Mouse (Mus musculus): ENCODE data around the gene Gm20388.

Gene Gm20388

GRCm38 (mm10) chr8:122735542-122736473, 2825.2 kb downstream of the Gm20388 start:
- no peak for DNase-seq (ENCODE audit: low spot score in 2 of 2)

GRCm38 (mm10) chr8:122736623-122737022, 2826.0 kb downstream of the Gm20388 start:
- no peak for DNase-seq (ENCODE audit: low spot score in 2 of 2)

- no peak for DNase-seq (ENCODE audit: low spot score in 2 of 2)
Observed at GRCm38 (mm10) chr8:122737071-122737470, 2826.4 kb downstream of the Gm20388 start.

- no peak for DNase-seq (ENCODE audit: low spot score in 2 of 2)
Observed at GRCm38 (mm10) chr8:122737886-122738285, 2827.2 kb downstream of the Gm20388 start.

GRCm38 (mm10) chr8:122739102-122739725, 2828.6 kb downstream of the Gm20388 start:
- DNase-seq (ENCODE audit: low spot score in 2 of 2): peak; percentile 61 to 76

GRCm38 (mm10) chr8:122742471-122742870, 2831.8 kb downstream of the Gm20388 start:
- DNase-seq (ENCODE audit: low spot score in 2 of 2): no peak

- no peak for DNase-seq (ENCODE audit: low spot score in 2 of 2)
Observed at GRCm38 (mm10) chr8:122745022-122745749, 2834.5 kb downstream of the Gm20388 start.

GRCm38 (mm10) chr8:122745750-122746275, 2835.2 kb downstream of the Gm20388 start:
- DNase-seq (ENCODE audit: low spot score in 2 of 2): no peak

- no peak for DNase-seq (ENCODE audit: low spot score in 2 of 2)
Observed at GRCm38 (mm10) chr8:122746439-122746838, 2835.8 kb downstream of the Gm20388 start.

GRCm38 (mm10) chr8:122747825-122748224, 2837.2 kb downstream of the Gm20388 start:
- DNase-seq (ENCODE audit: low spot score in 2 of 2): no peak

GRCm38 (mm10) chr8:122749333-122749958, 2838.8 kb downstream of the Gm20388 start:
- no peak for DNase-seq (ENCODE audit: low spot score in 2 of 2)

- DNase-seq (ENCODE audit: low spot score in 2 of 2): no peak
Observed at GRCm38 (mm10) chr8:122751342-122751741, 2840.7 kb downstream of the Gm20388 start.

- no peak for DNase-seq (ENCODE audit: low spot score in 2 of 2)
Observed at GRCm38 (mm10) chr8:122752111-122752721, 2841.6 kb downstream of the Gm20388 start.

GRCm38 (mm10) chr8:122758597-122758996, 2848.0 kb downstream of the Gm20388 start:
- no peak for DNase-seq (ENCODE audit: low spot score in 2 of 2)

- no peak for DNase-seq (ENCODE audit: low spot score in 2 of 2)
Observed at GRCm38 (mm10) chr8:122760116-122760515, 2849.5 kb downstream of the Gm20388 start.

- DNase-seq (ENCODE audit: low spot score in 2 of 2): no peak
Observed at GRCm38 (mm10) chr8:122761109-122761508, 2850.5 kb downstream of the Gm20388 start.

- DNase-seq (ENCODE audit: low spot score in 2 of 2): no peak
Observed at GRCm38 (mm10) chr8:122762731-122763266, 2852.2 kb downstream of the Gm20388 start.

- no peak for DNase-seq (ENCODE audit: low spot score in 2 of 2)
Observed at GRCm38 (mm10) chr8:122763267-122763738, 2852.7 kb downstream of the Gm20388 start.

- DNase-seq (ENCODE audit: low spot score in 2 of 2): no peak
Observed at GRCm38 (mm10) chr8:122764790-122765474, 2854.3 kb downstream of the Gm20388 start.

- no peak for DNase-seq (ENCODE audit: low spot score in 2 of 2)
Observed at GRCm38 (mm10) chr8:122766189-122766588, 2855.5 kb downstream of the Gm20388 start.
